Mouse (Mus musculus) layer of hippocampus, adult 9-10 months (tissue): Measurements from ENCODE around the gene Epb41l4b.

Source experiments
- DNase-seq: peaks from one replicate; pipeline ENCODE4 v3.0.0; 2022; ENCODE audit warnings: low spot score

The Epb41l4b gene

GRCm38 (mm10) chr4:56942567-56942966 is 200.7 kb downstream of the Epb41l4b start:
- DNase-seq = no peak
